Mouse (Mus musculus) liver, postnatal 0 days (tissue): ENCODE data around the gene Zfp821. TPM values are rescaled to one million over a fixed set of nuclear protein-coding genes. Genes with fewer than 3 reads are reported as not detected.

ENCODE experiments used
- ATAC-seq: fragments of 200-750 bp; cut with Nextera tagmentation; 2 replicates; pipeline ENCODE4 v1.8.0; 2017; ENCODE audit warnings: mild to moderate bottlenecking, moderate library complexity
- DNase-seq: peaks from one replicate; pipeline ENCODE4 v3.0.0-alpha.2; 2016
- H3K27ac ChIP-seq: fragments of 300-500 bp; sonication (generic); 2 replicates; pipeline ENCODE4 v1.5.1; 2014; ENCODE audit warnings: antibody characterized with exemption, moderate library complexity, mild to moderate bottlenecking, low read depth
- H3K27me3 ChIP-seq: fragments of 300-500 bp; sonication (generic); 2 replicates; pipeline ENCODE4 v1.6.1; 2014; ENCODE audit warnings: low read length, control low read depth, mixed read lengths; ENCODE audit not compliant: insufficient read depth
- H3K36me3 ChIP-seq: fragments of 300-500 bp; sonication (generic); replicated peaks from 2 replicates; pipeline ENCODE4 v1.6.1; 2014; ENCODE audit warnings: mild to moderate bottlenecking, control low read depth, low read length, moderate library complexity, mixed read lengths; ENCODE audit not compliant: insufficient read depth
- H3K4me1 ChIP-seq: fragments of 300-500 bp; sonication (generic); 2 replicates; pipeline ENCODE4 v1.6.1; 2014; ENCODE audit warnings: antibody characterized with exemption, mild to moderate bottlenecking, control low read depth; ENCODE audit not compliant: insufficient read depth
- H3K4me2 ChIP-seq: fragments of 300-500 bp; sonication (generic); 2 replicates; pipeline ENCODE4 v1.6.1; 2014; ENCODE audit warnings: low read depth, mild to moderate bottlenecking, low read length, moderate library complexity, mixed read lengths
- H3K4me3 ChIP-seq: fragments of 300-500 bp; sonication (generic); 2 replicates; pipeline ENCODE4 v1.5.1; 2014; ENCODE audit warnings: low read depth, low read length
- H3K9ac ChIP-seq: fragments of 300-500 bp; sonication (generic); replicated peaks from 2 replicates; pipeline ENCODE4 v1.6.1; 2014; ENCODE audit warnings: mild to moderate bottlenecking, moderate library complexity
- H3K9me3 ChIP-seq: fragments of 300-500 bp; sonication (generic); 2 replicates; pipeline ENCODE4 v1.6.1; 2016; ENCODE audit warnings: mild to moderate bottlenecking, control low read depth, low read length, mixed read lengths
- CTCF ChIP-seq: sonication (generic); IDR thresholded peaks from 2 replicates; pipeline ENCODE4 v1.5.1; 2016; ENCODE audit warnings: antibody characterized with exemption, low read depth
- EP300 ChIP-seq: IDR thresholded peaks from 2 replicates; pipeline ENCODE4 v1.6.1; 2016; ENCODE audit warnings: antibody characterized with exemption, low read depth, mild to moderate bottlenecking
- WGBS: fragments of 180-500 bp; shearing (Covaris S2); extraction: QIAGEN DNeasy Blood & Tissue Kit; methylation state at CpG from one replicate; pipeline ENCODE4 v1.1.7; 2014; ENCODE audit not compliant: insufficient replicate concordance; 5-methylcytosine and 5-hydroxymethylcytosine counted together
- polyA plus RNA-seq: library from polyadenylated mRNA; unstranded; fragments of >200 nt; fragmentation: Nextera tagmentation; extraction: Ambion mirVana; gene quantifications from 2 replicates; pipeline ENCODE4 v1.2.1, GENCODE M21; 2015

The Zfp821 gene
- 3.1 and 3.7 TPM in 2 replicates for polyA plus RNA-seq

GRCm38 (mm10) chr8:109705320-109706075 lies at the start of gene Zfp821:
TSS of gene Zfp821 (plus strand) at chr8:109705546.
- H3K9ac ChIP-seq: peak within 1 kb of the TSS; percentile 94
- DNase-seq (peak; percentile 94), ATAC-seq (peak; percentile 93)
- TF ChIP-seq CTCF (no peak), EP300 (no peak)
- H3K4me2 ChIP-seq: peak within 1 kb of the TSS; percentile 80
- no peaks in the 10 kb centered on the region for H3K27me3 ChIP-seq
- peaks cover 18% of the 10 kb centered on the region for H3K36me3 ChIP-seq
- H3K27ac ChIP-seq: peak within 1 kb of the TSS; percentile 89
- peak within 1 kb of the TSS; percentile 87 for H3K4me3 ChIP-seq
- H3K9me3 ChIP-seq: no peaks in the 10 kb centered on the region
- peaks cover 21% of the 10 kb centered on the region for H3K4me1 ChIP-seq
- under 1% methylated on average over 75 of the region's 100 CpGs for WGBS

DNA sequence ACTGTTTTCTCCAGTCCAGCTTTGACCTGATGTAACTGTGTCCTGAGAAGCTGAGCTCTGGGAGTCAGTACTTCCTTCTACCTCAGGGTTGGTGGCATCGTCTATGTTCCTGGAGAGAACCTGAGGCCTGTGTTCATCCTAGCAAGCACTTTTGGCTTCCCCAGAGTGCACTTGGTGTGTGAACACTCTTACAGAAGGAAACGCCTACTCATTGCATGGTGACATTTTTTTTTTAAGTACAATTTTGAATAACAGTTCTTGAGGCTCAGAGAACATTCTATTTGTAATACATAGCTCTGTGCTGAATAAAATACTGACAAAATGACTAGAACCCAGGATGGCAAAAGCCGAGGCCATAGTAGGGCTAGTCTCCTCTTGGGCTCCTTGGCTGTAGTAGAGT lies 48.5 kb upstream of the Zfp821 start:
- no peak overlapping the region for H3K9ac ChIP-seq
- H3K4me1 ChIP-seq: no peaks in the 10 kb centered on the region
- WGBS: 72% methylated on average over 3 of the region's 3 CpGs
- H3K4me2 ChIP-seq: no peak overlapping the region
- no peak overlapping the region for H3K4me3 ChIP-seq
- no peaks in the 10 kb centered on the region for H3K27me3 ChIP-seq
- DNase-seq (no peak), ATAC-seq (no peak)
- H3K27ac ChIP-seq: no peak overlapping the region
- no peaks in the 10 kb centered on the region for H3K36me3 ChIP-seq
- TF ChIP-seq CTCF (no peak), EP300 (no peak)
- H3K9me3 ChIP-seq: no peaks in the 10 kb centered on the region

DNA sequence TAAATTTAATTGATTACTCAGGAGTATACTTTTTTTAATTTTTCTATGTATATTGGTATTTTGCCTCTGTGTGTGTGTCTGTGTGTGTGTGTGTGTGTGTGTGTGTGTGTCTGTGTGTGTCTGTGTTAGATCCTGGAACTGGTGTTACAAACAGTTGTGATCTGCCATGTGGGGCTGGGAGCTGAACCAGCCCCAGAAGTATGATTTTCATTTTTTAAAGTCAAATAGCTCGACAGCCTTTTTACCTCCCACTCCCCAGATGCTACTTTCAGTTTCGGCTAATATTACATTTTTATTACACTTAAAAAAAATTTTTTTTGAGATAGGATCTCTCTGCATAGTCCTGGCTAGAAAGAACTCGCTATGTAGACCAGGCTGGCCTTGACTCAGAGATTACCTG lies 43.0 kb upstream of the Zfp821 start:
- Histone ChIP-seq H3K27ac (no peak overlapping the region), H3K4me2 (no peak overlapping the region), H3K27me3 (no peaks in the 10 kb centered on the region), H3K36me3 (no peaks in the 10 kb centered on the region; the same call in 1 of the 2 replicates), H3K9ac (no peak overlapping the region), H3K4me3 (no peak overlapping the region), H3K4me1 (no peaks in the 10 kb centered on the region), H3K9me3 (no peaks in the 10 kb centered on the region)
- ATAC-seq (no peak), DNase-seq (no peak)
- 77% methylated on average over 3 of the region's 3 CpGs for WGBS
- no peak for TF ChIP-seq CTCF

- no peaks in the 10 kb centered on the region for H3K4me1 ChIP-seq
- H3K36me3 ChIP-seq: peaks cover 22% of the 10 kb centered on the region
- TF ChIP-seq EP300 (no peak), CTCF (no peak)
- no peak overlapping the region for H3K9ac ChIP-seq
- H3K4me2 ChIP-seq: no peak overlapping the region
- ATAC-seq (no peak), DNase-seq (no peak)
- no peaks in the 10 kb centered on the region for H3K9me3 ChIP-seq
- 85% methylated on average over 5 of the region's 5 CpGs for WGBS
- no peak overlapping the region for H3K27ac ChIP-seq
- no peaks in the 10 kb centered on the region for H3K27me3 ChIP-seq
- H3K4me3 ChIP-seq: no peak overlapping the region
Observed at GRCm38 (mm10) chr8:109666616-109667015, 38.7 kb upstream of the Zfp821 start.

DNA sequence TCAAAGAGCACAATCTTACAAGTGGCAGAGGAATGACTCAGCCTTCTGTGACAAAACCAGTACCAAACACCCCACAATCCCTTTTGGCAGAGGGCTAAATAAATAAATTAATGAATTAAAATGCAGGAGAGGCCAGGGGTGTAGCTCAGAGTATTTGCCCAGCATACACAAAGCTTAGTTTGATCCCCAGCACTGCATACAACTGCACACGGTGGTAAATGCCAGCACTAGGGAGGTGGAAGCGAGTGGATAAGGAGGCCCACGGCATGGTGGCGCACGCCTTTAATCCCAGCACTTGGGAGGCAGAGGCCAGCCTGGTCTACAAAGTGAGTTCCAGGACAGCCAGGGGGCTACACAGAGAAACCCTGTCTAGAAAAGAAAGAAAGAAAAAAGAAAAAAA lies 32.7 kb upstream of the Zfp821 start:
- ATAC-seq: no peak
- H3K9me3 ChIP-seq: no peaks in the 10 kb centered on the region
- no peak for DNase-seq
- no peak overlapping the region for H3K4me3 ChIP-seq
- 91% methylated on average over 5 of the region's 5 CpGs for WGBS
- H3K4me1 ChIP-seq: no peaks in the 10 kb centered on the region
- TF ChIP-seq CTCF: no peak
- no peak for TF ChIP-seq EP300
- H3K36me3 ChIP-seq: peaks cover 69% of the 10 kb centered on the region
- no peak overlapping the region for H3K4me2 ChIP-seq
- H3K9ac ChIP-seq: no peak overlapping the region
- H3K27me3 ChIP-seq: no peaks in the 10 kb centered on the region
- H3K27ac ChIP-seq: no peak overlapping the region

DNA sequence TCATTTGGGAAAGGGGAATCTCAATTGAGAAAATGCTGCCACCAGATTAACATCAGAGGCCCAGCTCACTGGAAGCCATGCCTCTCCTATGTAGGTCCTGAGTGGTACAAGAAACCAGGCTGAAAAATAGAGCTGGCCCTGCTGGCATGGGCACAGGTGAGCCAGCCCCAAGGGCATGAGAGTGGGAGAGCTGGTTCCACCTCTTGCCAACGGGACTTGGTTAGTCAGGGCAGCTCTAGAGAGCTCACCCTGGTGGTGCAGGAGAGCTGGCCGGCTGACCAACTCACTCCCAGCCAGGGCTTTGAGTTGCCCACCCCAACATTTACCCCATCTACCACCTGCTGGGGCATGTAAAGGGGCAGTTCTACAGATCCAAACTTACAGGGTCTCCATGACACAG lies 31.8 kb upstream of the Zfp821 start:
- Histone ChIP-seq H3K4me3 (no peak overlapping the region), H3K36me3 (peaks cover 73% of the 10 kb centered on the region), H3K27ac (no peak overlapping the region), H3K27me3 (no peaks in the 10 kb centered on the region), H3K4me1 (no peaks in the 10 kb centered on the region), H3K9me3 (no peaks in the 10 kb centered on the region), H3K4me2 (no peak overlapping the region), H3K9ac (no peak overlapping the region)
- DNase-seq (no peak), ATAC-seq (no peak)
- TF ChIP-seq CTCF (no peak), EP300 (no peak)
- 83% methylated on average over 2 of the region's 2 CpGs for WGBS
